Mouse (Mus musculus) liver, embryonic 15.5 days (tissue): ENCODE data around the gene Sept1. TPM values are rescaled to one million over a fixed set of nuclear protein-coding genes. Genes with fewer than 3 reads are reported as not detected.
A peak's percentile ranks its signal among the peaks of the same experiment; 100 is the strongest.

Source experiments
- ATAC-seq: fragments of 200-750 bp; cut with Nextera tagmentation; 2 replicates; pipeline ENCODE4 v1.8.0; 2017; ENCODE audit warnings: moderate number of reproducible peaks, mild to moderate bottlenecking, moderate library complexity; ENCODE audit not compliant: insufficient read depth
- H3K27ac ChIP-seq: fragments of 300-500 bp; sonication (generic); replicated peaks from 2 replicates; pipeline ENCODE4 v1.5.1; 2015; ENCODE audit warnings: mild to moderate bottlenecking, inconsistent platforms
- H3K27me3 ChIP-seq: fragments of 300-500 bp; sonication (generic); 2 replicates; pipeline ENCODE4 v1.6.1; 2015; ENCODE audit warnings: mild to moderate bottlenecking, inconsistent platforms
- H3K36me3 ChIP-seq: fragments of 300-500 bp; sonication (generic); replicated peaks from 2 replicates; pipeline ENCODE4 v1.6.1; 2015; ENCODE audit warnings: moderate library complexity, mild to moderate bottlenecking, inconsistent platforms
- H3K4me1 ChIP-seq: fragments of 300-500 bp; sonication (generic); replicated peaks from 2 replicates; pipeline ENCODE4 v1.6.1; 2015; ENCODE audit warnings: inconsistent platforms
- H3K4me2 ChIP-seq: fragments of 300-500 bp; sonication (generic); 2 replicates; pipeline ENCODE4 v1.6.1; 2015; ENCODE audit warnings: moderate library complexity, mild to moderate bottlenecking, inconsistent platforms
- H3K4me3 ChIP-seq: fragments of 300-500 bp; sonication (generic); replicated peaks from 2 replicates; pipeline ENCODE4 v1.5.1; 2015; ENCODE audit warnings: mild to moderate bottlenecking, inconsistent platforms
- H3K9ac ChIP-seq: fragments of 300-500 bp; sonication (generic); 2 replicates; pipeline ENCODE4 v1.6.1; 2015; ENCODE audit warnings: moderate library complexity, mild to moderate bottlenecking, inconsistent platforms
- H3K9me3 ChIP-seq: fragments of 300-500 bp; sonication (generic); replicated peaks from 2 replicates; pipeline ENCODE4 v1.6.1; 2016; ENCODE audit warnings: inconsistent platforms
- WGBS: fragments of 180-500 bp; shearing (Covaris S2); methylation state at CpG from one replicate; pipeline ENCODE4 v1.1.7; 2015; ENCODE audit warnings: mixed read lengths; ENCODE audit not compliant: insufficient replicate concordance; 5-methylcytosine and 5-hydroxymethylcytosine counted together
- polyA plus RNA-seq: library from polyadenylated mRNA; unstranded; fragments of >200 nt; fragmentation: Nextera tagmentation; extraction: Ambion mirVana; gene quantifications from 2 replicates; pipeline ENCODE4 v1.2.1, GENCODE M21; 2015

Sept1 gene
- polyA plus RNA-seq, 1 experiment from 2014 or later, result 9.7 TPM

DNA sequence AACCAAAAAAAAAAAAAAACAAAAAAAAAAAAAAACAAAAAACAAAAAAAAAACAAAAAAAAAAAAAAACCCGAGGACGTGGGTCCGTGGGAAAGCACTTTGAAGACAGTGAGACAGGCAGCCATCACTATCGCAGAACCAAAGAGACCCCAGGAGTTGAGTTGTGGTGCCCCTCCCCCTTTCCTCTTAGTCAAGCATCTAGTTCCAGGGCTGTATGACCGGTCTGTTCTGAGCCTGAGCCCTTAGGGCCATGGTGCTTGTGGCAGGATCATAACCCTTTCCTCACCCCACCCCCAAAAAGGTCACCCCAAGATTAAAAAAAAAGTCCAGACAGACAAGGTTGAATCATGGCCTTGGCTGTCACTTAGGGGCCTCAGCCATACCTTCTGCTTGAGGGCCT lies 16.6 kb downstream of the Sept1 start:
- ATAC-seq, result no peak
- no peak overlapping the region for H3K4me3 ChIP-seq
- no peaks in the 10 kb centered on the region for H3K27me3 ChIP-seq
- WGBS, result 73% methylated on average over 5 of the region's 5 CpGs
- H3K27ac ChIP-seq, result peak overlapping the region; percentile 86; the same call in 1 of the 2 replicates
- H3K4me1 ChIP-seq, result peaks cover 79% of the 10 kb centered on the region
- no peak overlapping the region for H3K4me2 ChIP-seq
- no peaks in the 10 kb centered on the region for H3K36me3 ChIP-seq
- H3K9me3 ChIP-seq, result no peaks in the 10 kb centered on the region
- H3K9ac ChIP-seq, result no peak overlapping the region

DNA sequence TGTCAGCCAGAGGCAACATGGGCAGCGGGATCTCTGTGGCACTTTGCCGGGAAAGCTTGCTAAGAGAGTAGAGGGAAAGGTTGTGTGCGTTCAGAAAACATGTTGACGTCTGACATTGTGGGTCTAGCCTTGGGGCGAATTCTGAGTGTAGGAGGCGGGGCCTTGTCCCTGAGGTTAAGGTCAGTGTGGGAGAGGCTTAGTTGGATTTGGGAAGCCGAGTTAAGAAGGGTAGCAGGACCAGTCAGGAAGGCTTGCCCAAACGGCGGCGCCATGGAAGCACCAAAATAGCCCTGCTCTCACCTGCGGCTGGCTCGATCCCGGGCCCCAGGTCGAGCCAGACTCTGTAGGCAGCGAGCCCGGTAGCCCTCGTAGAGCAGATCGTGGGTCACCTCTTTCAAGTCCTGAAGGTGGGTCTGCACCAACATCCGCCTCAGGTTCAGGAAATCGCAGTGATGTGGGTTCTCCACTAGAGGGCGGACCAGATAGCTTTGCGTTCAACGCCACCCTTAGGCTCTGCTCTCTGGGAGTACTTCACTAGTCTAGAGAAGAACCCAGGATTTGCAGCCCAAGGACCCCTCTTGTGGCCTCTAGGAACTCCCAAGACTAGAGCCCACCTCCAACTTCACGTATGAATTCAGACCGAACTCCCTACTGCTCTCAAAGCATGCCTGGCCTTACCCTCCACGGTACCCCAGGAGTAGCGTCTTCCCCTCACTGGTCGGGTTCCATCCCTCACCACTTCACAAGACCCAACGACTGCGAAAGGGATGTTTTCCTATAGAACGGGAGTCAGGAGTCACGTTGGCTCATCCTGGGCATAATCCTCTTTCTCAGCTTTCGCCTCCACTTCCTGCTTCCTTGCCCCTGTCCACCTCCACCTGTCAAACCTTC lies 17.7 kb downstream of the Sept1 start:
- H3K36me3 ChIP-seq, result no peaks in the 10 kb centered on the region
- 0 out of 2 replicates have a peak overlapping the region, but pooled peaks have one; percentile 26 for H3K9ac ChIP-seq
- 30% methylated on average over 33 of the region's 33 CpGs for WGBS
- peaks cover 84% of the 10 kb centered on the region for H3K4me1 ChIP-seq
- H3K4me2 ChIP-seq, result peak overlapping the region; percentile 60
- peak; percentile 38; the same call in 1 of the 2 replicates for ATAC-seq
- no peaks in the 10 kb centered on the region for H3K27me3 ChIP-seq
- peak overlapping the region; percentile 35 for H3K4me3 ChIP-seq
- no peaks in the 10 kb centered on the region for H3K9me3 ChIP-seq
- no peak overlapping the region; the same call in 1 of the 2 replicates for H3K27ac ChIP-seq

DNA sequence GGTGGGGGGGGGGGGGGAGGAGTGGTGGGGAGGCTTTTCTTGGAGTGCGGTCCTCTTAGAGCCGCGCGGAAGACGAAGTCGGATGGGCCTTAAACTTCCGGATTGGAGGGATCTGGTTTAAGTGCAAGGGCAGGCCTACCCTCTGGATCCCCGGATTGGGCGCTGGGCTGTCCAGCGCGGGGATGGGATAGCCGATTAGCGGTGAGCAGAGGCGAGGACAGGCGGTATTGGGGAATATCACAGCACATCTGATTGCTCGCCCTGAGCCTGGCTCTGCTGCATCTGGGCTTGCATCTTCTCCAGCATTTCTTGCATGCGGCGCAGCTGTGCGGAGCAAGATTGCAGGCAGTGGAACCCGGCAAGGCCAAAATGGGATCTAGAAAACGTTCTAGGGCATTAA lies 18.4 kb downstream of the Sept1 start:
- peaks cover 84% of the 10 kb centered on the region for H3K4me1 ChIP-seq
- H3K27ac ChIP-seq, result no peak overlapping the region; the same call in 1 of the 2 replicates
- H3K27me3 ChIP-seq, result no peaks in the 10 kb centered on the region
- H3K4me3 ChIP-seq, result no peak overlapping the region
- no peak for ATAC-seq
- no peak overlapping the region for H3K9ac ChIP-seq
- H3K36me3 ChIP-seq, result no peaks in the 10 kb centered on the region
- WGBS, result 73% methylated on average over 21 of the region's 21 CpGs
- no peaks in the 10 kb centered on the region for H3K9me3 ChIP-seq
- peak overlapping the region; percentile 60 for H3K4me2 ChIP-seq

DNA sequence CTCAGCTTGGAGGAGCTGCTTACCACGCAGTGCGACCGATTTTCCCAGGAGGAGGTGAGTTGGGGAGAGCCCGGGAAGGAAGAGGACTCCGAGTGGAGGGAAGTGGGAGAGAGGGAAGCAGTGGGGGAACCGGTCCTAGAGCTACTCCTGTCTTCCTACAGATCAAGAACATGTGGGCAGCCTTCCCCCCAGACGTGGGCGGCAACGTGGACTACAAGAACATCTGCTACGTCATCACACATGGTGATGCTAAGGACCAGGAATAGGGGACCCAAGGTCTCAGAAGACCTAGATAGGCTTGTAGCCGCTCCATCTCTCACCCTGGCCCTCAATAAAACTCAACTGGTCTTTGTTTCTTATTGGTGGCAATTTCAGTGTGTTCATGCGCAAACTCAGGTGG lies 19.0 kb downstream of the Sept1 start:
- Histone ChIP-seq H3K27me3 (no peaks in the 10 kb centered on the region), H3K36me3 (no peaks in the 10 kb centered on the region), H3K4me1 (peaks cover 84% of the 10 kb centered on the region), H3K9me3 (no peaks in the 10 kb centered on the region), H3K9ac (no peak overlapping the region), H3K27ac (no peak overlapping the region), H3K4me2 (no peak overlapping the region), H3K4me3 (no peak overlapping the region)
- 67% methylated on average over 12 of the region's 12 CpGs for WGBS
- ATAC-seq, result no peak

DNA sequence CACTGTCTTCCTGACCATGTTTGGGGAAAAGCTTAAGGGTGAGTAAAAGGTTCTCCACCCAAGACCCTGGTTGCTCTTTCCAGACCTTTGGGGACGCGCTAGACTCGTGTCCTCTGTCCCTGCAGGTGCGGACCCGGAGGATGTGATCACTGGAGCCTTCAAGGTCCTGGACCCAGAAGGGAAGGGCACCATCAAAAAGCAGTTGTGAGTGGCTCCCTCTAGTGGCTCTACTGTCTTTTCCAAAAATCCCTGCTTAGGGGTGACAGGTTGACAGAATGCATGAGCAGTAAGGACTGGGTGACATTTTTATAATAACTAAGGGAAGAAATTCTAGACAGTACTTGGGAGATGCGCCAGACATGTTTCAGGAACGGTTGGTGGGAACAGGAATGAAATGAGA lies 19.4 kb downstream of the Sept1 start:
- no peak overlapping the region for H3K4me2 ChIP-seq
- H3K36me3 ChIP-seq, result no peaks in the 10 kb centered on the region
- no peak for ATAC-seq
- no peaks in the 10 kb centered on the region for H3K27me3 ChIP-seq
- WGBS, result 28% methylated on average over 7 of the region's 7 CpGs
- no peak overlapping the region for H3K9ac ChIP-seq
- no peaks in the 10 kb centered on the region for H3K9me3 ChIP-seq
- no peak overlapping the region for H3K4me3 ChIP-seq
- H3K4me1 ChIP-seq, result peaks cover 80% of the 10 kb centered on the region
- no peak overlapping the region for H3K27ac ChIP-seq

- H3K27ac ChIP-seq, result no peak overlapping the region
- H3K9me3 ChIP-seq, result no peaks in the 10 kb centered on the region
- ATAC-seq, result no peak
- no peak overlapping the region for H3K9ac ChIP-seq
- H3K36me3 ChIP-seq, result no peaks in the 10 kb centered on the region
- no peaks in the 10 kb centered on the region for H3K27me3 ChIP-seq
- no peak overlapping the region for H3K4me3 ChIP-seq
- peaks cover 72% of the 10 kb centered on the region for H3K4me1 ChIP-seq
- WGBS, result 81% methylated on average over 12 of the region's 12 CpGs
- H3K4me2 ChIP-seq, result no peak overlapping the region
These were observed 20.3 kb downstream of the Sept1 start for GRCm38 (mm10) chr7:127212432-127213250.

DNA sequence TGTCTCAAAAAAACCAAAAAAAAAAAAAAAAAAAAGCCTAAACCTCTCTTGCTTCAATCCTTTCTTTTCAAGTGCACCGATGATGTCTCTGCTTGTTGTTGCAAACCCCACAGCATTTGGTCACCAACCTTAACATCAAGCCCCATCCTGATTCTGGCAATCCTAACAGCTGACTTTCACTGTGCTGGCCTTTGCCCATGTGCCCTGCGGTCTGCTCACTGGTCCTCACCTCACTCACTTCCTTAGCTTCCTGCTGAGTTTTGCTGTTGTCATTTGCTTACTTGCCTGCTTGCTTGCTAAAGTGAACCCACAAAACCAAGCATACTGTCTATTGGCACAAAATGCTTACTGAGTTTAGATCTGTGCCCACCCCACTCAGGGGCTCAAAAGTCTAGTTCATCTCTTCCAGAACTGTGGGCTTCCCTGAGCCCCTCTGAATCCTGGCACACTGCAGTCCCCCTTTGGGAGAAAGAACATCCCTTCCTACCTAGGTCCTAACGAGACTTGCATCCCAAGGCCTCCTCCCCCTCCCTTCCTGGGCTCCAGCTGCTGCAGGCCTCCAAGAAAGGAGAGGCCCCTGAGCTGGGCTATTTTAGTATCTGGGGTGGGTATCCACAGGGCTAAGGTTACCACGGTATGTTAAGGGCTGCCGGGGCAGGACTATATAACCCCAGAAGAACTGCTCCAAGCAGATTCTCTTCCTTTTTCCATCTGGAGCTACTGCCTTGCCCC lies 21.8 kb downstream of the Sept1 start:
- Histone ChIP-seq H3K9ac (0 out of 2 replicates have a peak overlapping the region, but pooled peaks have one; percentile 3), H3K9me3 (no peaks in the 10 kb centered on the region), H3K36me3 (no peaks in the 10 kb centered on the region), H3K4me1 (peaks cover 70% of the 10 kb centered on the region), H3K4me2 (no peak overlapping the region), H3K27ac (peak overlapping the region; percentile 41; the same call in 1 of the 2 replicates), H3K4me3 (no peak overlapping the region), H3K27me3 (no peaks in the 10 kb centered on the region)
- no peak for ATAC-seq
- WGBS, result 62% methylated on average over 5 of the region's 5 CpGs

- Histone ChIP-seq H3K4me3 (peak overlapping the region; percentile 96; the same call in 1 of the 2 replicates), H3K9ac (no peak overlapping the region), H3K4me2 (peak overlapping the region; percentile 81), H3K27me3 (no peaks in the 10 kb centered on the region), H3K36me3 (peaks cover 3% of the 10 kb centered on the region), H3K27ac (peak overlapping the region; percentile 99), H3K4me1 (peaks cover 69% of the 10 kb centered on the region), H3K9me3 (no peaks in the 10 kb centered on the region)
- WGBS, result 89% methylated on average over 4 of the region's 4 CpGs
- ATAC-seq, result no peak
These were observed 22.7 kb downstream of the Sept1 start for GRCm38 (mm10) chr7:127210266-127210665.

DNA sequence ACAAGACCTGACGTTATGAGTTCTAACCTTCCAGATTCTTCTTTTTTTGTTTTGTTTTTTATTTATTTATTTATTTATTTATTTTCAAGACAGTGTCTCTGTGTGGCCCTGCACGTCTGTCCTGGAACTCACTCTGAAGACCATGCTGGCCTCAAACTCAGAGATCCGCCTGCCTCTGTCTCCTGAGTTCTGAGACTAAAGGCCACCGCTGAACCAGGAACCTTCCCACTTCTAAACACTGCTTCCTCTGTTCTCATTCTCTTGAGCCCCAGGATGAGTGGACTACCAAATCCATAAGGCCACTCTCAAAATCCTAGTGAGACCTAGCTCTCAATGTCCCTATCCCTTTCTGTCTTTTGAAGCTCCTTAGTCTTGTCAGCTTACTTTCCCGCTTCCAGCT lies 23.1 kb downstream of the Sept1 start:
- no peak for ATAC-seq
- Histone ChIP-seq H3K27me3 (no peaks in the 10 kb centered on the region), H3K9ac (peak overlapping the region; percentile 96), H3K4me2 (peak overlapping the region; percentile 81), H3K4me3 (peak overlapping the region; percentile 96), H3K4me1 (peaks cover 69% of the 10 kb centered on the region), H3K36me3 (peaks cover 7% of the 10 kb centered on the region), H3K9me3 (no peaks in the 10 kb centered on the region), H3K27ac (peak overlapping the region; percentile 99)
- WGBS, result 71% methylated on average over 5 of the region's 5 CpGs

DNA sequence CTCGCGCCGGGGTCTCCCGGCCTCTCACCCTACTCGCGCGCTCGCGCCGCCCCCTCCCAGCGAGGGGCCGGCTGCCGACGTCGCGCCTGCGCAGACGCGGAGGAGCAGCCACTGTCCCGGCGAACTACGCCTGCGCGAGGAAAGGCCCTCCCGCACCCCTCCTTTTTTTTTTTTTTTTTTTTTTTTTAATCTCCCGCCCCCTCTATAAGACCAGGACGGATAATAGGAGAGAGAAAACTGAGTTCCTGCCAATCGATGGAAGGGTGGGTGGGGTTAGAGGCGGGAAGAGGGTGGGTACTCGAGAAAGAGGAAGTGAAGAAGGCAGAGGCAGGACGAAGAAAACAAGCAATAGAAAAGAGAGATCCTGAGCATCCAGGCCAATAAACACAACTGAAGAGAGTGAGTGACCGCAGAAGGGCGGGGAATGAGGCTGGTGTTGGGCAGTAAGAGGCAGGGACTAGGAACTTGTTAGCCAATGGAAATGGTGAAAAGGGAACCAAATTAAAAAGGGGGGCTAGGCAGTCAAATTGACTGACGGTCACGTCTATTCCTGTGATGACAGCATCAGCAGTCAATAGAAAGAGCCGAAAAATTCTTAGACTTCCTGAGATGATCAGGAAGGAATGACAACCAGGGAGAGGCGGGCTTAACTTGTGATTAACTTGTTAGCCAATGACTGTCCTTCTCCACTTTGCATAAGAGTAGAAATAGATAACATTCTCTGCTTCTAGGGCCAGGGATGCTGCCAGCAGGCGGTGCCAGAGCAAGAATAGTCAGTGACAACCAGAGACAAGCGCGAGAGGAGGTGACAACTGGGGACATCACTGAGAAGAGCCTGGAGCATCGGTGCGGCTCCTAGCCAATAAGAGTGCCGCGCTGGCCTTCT lies 24.1 kb downstream of the Sept1 start, which contains the start of gene Mylpf:
TSS of gene Mylpf (plus strand) at position 338 of the 886 bp plus-strand sequence.
- under 1% methylated on average over 44 of the region's 44 CpGs for WGBS
- Histone ChIP-seq H3K9ac (peak within 1 kb of the TSS; percentile 96), H3K27ac (peak within 1 kb of the TSS; percentile 99), H3K4me3 (peak within 1 kb of the TSS; percentile 96), H3K4me1 (peaks cover 66% of the 10 kb centered on the region), H3K36me3 (peaks cover 15% of the 10 kb centered on the region), H3K27me3 (no peaks in the 10 kb centered on the region), H3K4me2 (peak within 1 kb of the TSS; percentile 81), H3K9me3 (no peaks in the 10 kb centered on the region)
- ATAC-seq, result peak; percentile 89
